Mouse (Mus musculus) ES-E14 (cell line): Measurements from ENCODE around the gene Cdan1.

Experiments
- CHD2 ChIP-seq: IDR thresholded peaks from 2 replicates; pipeline ENCODE4 v1.6.1; 2014; ENCODE audit warnings: mild to moderate bottlenecking, low read depth, low read length, inconsistent platforms
- HCFC1 ChIP-seq: IDR thresholded peaks from 2 replicates; pipeline ENCODE4 v1.6.1; 2012; ENCODE audit warnings: low read length, inconsistent platforms, borderline replicate concordance; ENCODE audit not compliant: insufficient read depth
- MAFK ChIP-seq: IDR thresholded peaks from 2 replicates; pipeline ENCODE4 v1.6.1; 2014; ENCODE audit warnings: mild to moderate bottlenecking, low read depth, low read length, inconsistent platforms; ENCODE audit not compliant: insufficient read depth
- ZC3H11A ChIP-seq: IDR thresholded peaks from 2 replicates; pipeline ENCODE4 v1.6.1; 2012; ENCODE audit warnings: low read depth, mild to moderate bottlenecking, inconsistent platforms, low read length, borderline replicate concordance
- ZNF384 ChIP-seq: IDR thresholded peaks from 2 replicates; pipeline ENCODE4 v1.6.1; 2012; ENCODE audit warnings: low read depth, low read length, inconsistent platforms

- TF ChIP-seq HCFC1: no peak
- no peak for TF ChIP-seq MAFK
- TF ChIP-seq ZC3H11A: no peak
- no peak for TF ChIP-seq ZNF384
- no peak for TF ChIP-seq CHD2
These were observed 8.2 kb upstream of the Cdan1 start for GRCm38 (mm10) chr2:120858131-120858530.
